Mouse (Mus musculus) myocyte (in vitro differentiated cells): ENCODE measurements around the gene Angptl2.

Source experiments
- CEBPB ChIP-seq: IDR thresholded peaks from 2 replicates; pipeline ENCODE4 v1.6.1; 2011; ENCODE audit warnings: mild to moderate bottlenecking, moderate library complexity; ENCODE audit not compliant: poor library complexity, insufficient read depth, severe bottlenecking
- E2F4 ChIP-seq: IDR thresholded peaks from one replicate; pipeline ENCODE4 v1.6.1; 2011; ENCODE audit warnings: mild to moderate bottlenecking, control low read depth, moderate library complexity; ENCODE audit not compliant: insufficient read depth
- MAX ChIP-seq: IDR thresholded peaks from one replicate; pipeline ENCODE4 v1.6.1; 2011; ENCODE audit warnings: low read depth, mild to moderate bottlenecking, control low read depth
- MYOD1 ChIP-seq, 3 experiments: IDR thresholded peaks; one replicate each; pipeline ENCODE4 v1.6.1; 2011; ENCODE audit warnings: control low read depth in 2 of 3, low read depth in 2 of 3, mild to moderate bottlenecking in 2 of 3, moderate library complexity in 1 of 3; ENCODE audit not compliant: insufficient read length in 2 of 3, control insufficient read depth in 1 of 3
- POLR2A ChIP-seq: IDR thresholded peaks from one replicate; pipeline ENCODE4 v1.6.1; 2011; ENCODE audit warnings: low read depth, mild to moderate bottlenecking, control low read depth, moderate library complexity; ENCODE audit not compliant: insufficient read length
- POLR2AphosphoS2 ChIP-seq: IDR thresholded peaks from one replicate; pipeline ENCODE4 v1.6.1; 2011; ENCODE audit warnings: low read depth, control low read depth; ENCODE audit not compliant: insufficient read length
- REST ChIP-seq: IDR thresholded peaks from one replicate; pipeline ENCODE4 v1.6.1; 2011; ENCODE audit warnings: mild to moderate bottlenecking, control low read depth, moderate library complexity; ENCODE audit not compliant: insufficient read depth, insufficient read length
- TCF12 ChIP-seq: IDR thresholded peaks from one replicate; pipeline ENCODE4 v1.6.1; 2011; ENCODE audit warnings: mild to moderate bottlenecking, control low read depth; ENCODE audit not compliant: poor library complexity, insufficient read depth, severe bottlenecking
- TCF3 ChIP-seq: IDR thresholded peaks from one replicate; pipeline ENCODE4 v1.6.1; 2011; ENCODE audit warnings: low read depth, control low read depth; ENCODE audit not compliant: insufficient read length
- USF1 ChIP-seq: IDR thresholded peaks from one replicate; pipeline ENCODE4 v1.6.1; 2011; ENCODE audit warnings: low read depth, mild to moderate bottlenecking, control low read depth, moderate library complexity

- TF ChIP-seq POLR2A (no peak), CEBPB (no peak), E2F4 (no peak), POLR2AphosphoS2 (no peak), REST (no peak), MAX (no peak), TCF12 (no peak), USF1 (no peak), MYOD1 (IDR thresholded peaks at IDR 0.05; ENCODE audit: control insufficient read depth in 1 of 3, insufficient read length in 2 of 3, low read depth in 2 of 3) (peak; percentile 25 to 31 (median 27)), TCF3 (no peak)
Measured at GRCm38 (mm10) chr2:33207069-33207468, 8.8 kb upstream of the Angptl2 start.
